Mouse (Mus musculus) ES-E14 (cell line): ENCODE data around the gene Calml4.
A peak's percentile ranks its signal among the peaks of the same experiment; 100 is the strongest.

ENCODE experiments used
- CHD2 ChIP-seq: IDR thresholded peaks from 2 replicates; pipeline ENCODE4 v1.6.1; 2014; ENCODE audit warnings: mild to moderate bottlenecking, low read depth, low read length, inconsistent platforms
- ZC3H11A ChIP-seq: IDR thresholded peaks from 2 replicates; pipeline ENCODE4 v1.6.1; 2012; ENCODE audit warnings: low read depth, mild to moderate bottlenecking, inconsistent platforms, low read length, borderline replicate concordance

GRCm38 (mm10) chr9:62821811-62822210, 36.1 kb upstream of the Calml4 start:
- TF ChIP-seq ZC3H11A (peak; percentile 22; the same call in 1 of the 2 replicates), CHD2 (no peak)
